Mouse (Mus musculus) kidney, adult 2 months (tissue): ENCODE measurements around the gene Nhsl2.

ENCODE experiments used
- CTCF ChIP-seq: fragments of 200-500 bp; conservative IDR thresholded peaks from 2 replicates; pipeline ENCODE4 v1.5.1; 2011; ENCODE audit warnings: low read depth, mild to moderate bottlenecking, control low read depth, low read length, moderate library complexity, mixed read lengths; ENCODE audit not compliant: insufficient read depth, insufficient read length
- POLR2A ChIP-seq: fragments of 200-500 bp; IDR thresholded peaks from one replicate; pipeline ENCODE4 v1.6.1; 2011; ENCODE audit warnings: low read depth, low read length, control low read depth

- TF ChIP-seq CTCF (no peak), POLR2A (no peak)
Observed at GRCm38 (mm10) chrX:102004370-102004769, 155.2 kb downstream of the Nhsl2 start.
